Mouse (Mus musculus): ENCODE measurements around the gene Myh7. TPM values are rescaled to one million over a fixed set of nuclear protein-coding genes. Genes with fewer than 3 reads are reported as not detected.
A peak's percentile ranks its signal among the peaks of the same experiment; 100 is the strongest.
"Not testable (repeated sequence)": the region's sequence is repeated elsewhere in the genome, so short reads cannot be mapped to it uniquely, and the experiment has no call there.

Gene Myh7
- polyA plus RNA-seq, 1 experiment from 2014 or later = 3.3 TPM

DNA sequence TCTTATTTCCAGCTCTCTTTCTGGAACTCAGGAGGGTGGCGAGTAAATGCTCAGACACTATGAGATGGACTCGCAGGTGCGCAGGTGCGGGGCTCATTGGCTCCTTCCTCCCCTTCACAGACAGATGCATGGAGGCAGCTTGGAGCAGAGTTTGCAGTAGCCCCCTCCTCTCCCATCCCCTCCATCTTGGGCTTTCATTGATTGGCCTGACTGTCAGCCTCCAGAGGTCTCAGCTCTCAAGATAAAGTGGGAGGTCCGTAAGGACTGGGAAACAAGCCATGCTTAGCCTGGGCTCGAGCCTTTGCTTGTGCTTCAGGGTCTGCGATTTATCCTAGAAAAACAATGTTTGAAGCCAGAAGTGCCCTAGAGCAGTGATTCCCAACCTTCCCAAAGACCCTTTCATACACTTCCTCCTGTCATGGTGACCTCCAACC lies 8.3 kb upstream of the Myh7 start:
- Histone ChIP-seq H3K4me1 (0 out of 2 replicates have a peak, but pooled peaks cover 11% of the 10 kb centered on the region), H3K4me3 (no peak overlapping the region), H3K9ac (no peak overlapping the region), H3K9me3 (no peaks in the 10 kb centered on the region), H3K36me3 (no peaks in the 10 kb centered on the region), H3K27me3 (no peaks in the 10 kb centered on the region), H3K27ac (no peak overlapping the region), H3K4me2 (no peak overlapping the region)
- no peak for ATAC-seq (ENCODE audit: insufficient number of reproducible peaks, insufficient read depth, low FRiP score, low TSS enrichment, low read depth)
- WGBS = 68% methylated on average over 7 of the region's 7 CpGs

GRCm38 (mm10) chr14:55001938-55002686 lies 7.7 kb upstream of the Myh7 start:
- H3K4me2 ChIP-seq = no peak overlapping the region
- H3K36me3 ChIP-seq = no peaks in the 10 kb centered on the region
- H3K27ac ChIP-seq = no peak overlapping the region
- no peaks in the 10 kb centered on the region for H3K9me3 ChIP-seq
- no peaks in the 10 kb centered on the region for H3K27me3 ChIP-seq
- H3K9ac ChIP-seq = no peak overlapping the region
- no peak overlapping the region for H3K4me3 ChIP-seq
- no peak for ATAC-seq (ENCODE audit: insufficient number of reproducible peaks, insufficient read depth, low FRiP score, low TSS enrichment, low read depth)
- peaks cover 13% of the 10 kb centered on the region; the same call in 1 of the 2 replicates for H3K4me1 ChIP-seq
- 41% methylated on average over 12 of the region's 12 CpGs for WGBS

- no peak overlapping the region for H3K27ac ChIP-seq
- H3K9me3 ChIP-seq = no peaks in the 10 kb centered on the region
- no peak overlapping the region for H3K9ac ChIP-seq
- H3K36me3 ChIP-seq = no peaks in the 10 kb centered on the region
- H3K27me3 ChIP-seq = no peaks in the 10 kb centered on the region
- no peak for ATAC-seq (ENCODE audit: insufficient number of reproducible peaks, insufficient read depth, low FRiP score, low TSS enrichment, low read depth)
- no peak overlapping the region for H3K4me3 ChIP-seq
- H3K4me1 ChIP-seq = peaks cover 19% of the 10 kb centered on the region
- WGBS = 87% methylated on average over 2 of the region's 2 CpGs
- H3K4me2 ChIP-seq = no peak overlapping the region
These were observed 7.0 kb upstream of the Myh7 start for GRCm38 (mm10) chr14:55001446-55001845.

DNA sequence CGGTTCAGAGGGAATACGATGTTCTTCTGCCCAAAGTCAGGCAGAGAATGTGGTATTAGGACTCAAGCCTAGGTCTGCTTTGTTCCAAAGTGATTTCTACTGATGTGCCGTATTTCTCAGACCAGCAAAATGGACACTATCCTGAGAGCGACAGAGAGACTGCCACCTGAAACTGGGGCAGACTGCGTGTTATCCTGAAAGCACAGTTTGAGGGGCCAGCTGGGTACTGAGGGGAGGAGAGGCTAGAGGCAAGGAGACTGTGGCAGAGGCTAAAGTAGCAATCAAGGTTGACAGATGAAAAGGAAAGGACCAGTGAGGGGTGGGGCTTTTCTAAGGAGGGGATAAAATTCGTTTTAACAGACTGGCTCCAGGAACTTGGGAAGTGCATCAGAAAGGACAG lies 6.4 kb upstream of the Myh7 start:
- no peaks in the 10 kb centered on the region for H3K27me3 ChIP-seq
- H3K4me3 ChIP-seq = no peak overlapping the region
- 81% methylated on average over 6 of the region's 6 CpGs for WGBS
- no peaks in the 10 kb centered on the region for H3K9me3 ChIP-seq
- H3K4me2 ChIP-seq = no peak overlapping the region
- H3K27ac ChIP-seq = no peak overlapping the region
- no peak overlapping the region for H3K9ac ChIP-seq
- no peaks in the 10 kb centered on the region for H3K36me3 ChIP-seq
- peaks cover 20% of the 10 kb centered on the region for H3K4me1 ChIP-seq
- no peak for ATAC-seq (ENCODE audit: insufficient number of reproducible peaks, insufficient read depth, low FRiP score, low TSS enrichment, low read depth)

DNA sequence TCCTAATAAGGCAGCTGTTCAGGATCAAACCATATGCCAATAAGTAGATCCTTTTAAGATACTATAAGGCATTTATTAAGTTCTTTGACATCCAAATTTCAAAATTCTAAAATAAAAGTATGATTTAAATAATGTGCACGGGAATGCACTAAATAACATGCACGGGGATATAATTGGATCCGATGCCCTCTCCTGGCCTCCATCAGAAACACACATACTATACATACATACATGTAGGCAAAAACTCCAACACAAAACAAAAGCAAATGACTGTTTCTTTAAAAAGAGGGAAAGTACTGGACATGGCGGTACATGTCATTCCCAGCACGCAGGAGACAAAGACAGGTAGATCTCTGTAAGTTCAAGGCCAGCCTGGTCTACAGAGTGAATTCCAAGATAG lies 5.4 kb upstream of the Myh7 start:
- not testable (repeated sequence) for H3K4me2 ChIP-seq; H3K36me3 ChIP-seq; H3K9ac ChIP-seq; ATAC-seq (ENCODE audit: insufficient number of reproducible peaks, insufficient read depth, low FRiP score, low TSS enrichment, low read depth); H3K27ac ChIP-seq; H3K9me3 ChIP-seq; H3K4me3 ChIP-seq; H3K27me3 ChIP-seq
- 81% methylated on average over 5 of the region's 5 CpGs for whole genome bisulfite sequencing
- peaks cover 29% of the 10 kb centered on the region for H3K4me1 ChIP-seq

GRCm38 (mm10) chr14:54998680-54999079 lies 4.3 kb upstream of the Myh7 start:
- Histone ChIP-seq H3K27ac (no peak overlapping the region), H3K36me3 (no peaks in the 10 kb centered on the region), H3K4me2 (no peak overlapping the region), H3K4me1 (peaks cover 32% of the 10 kb centered on the region), H3K4me3 (no peak overlapping the region), H3K27me3 (no peaks in the 10 kb centered on the region), H3K9me3 (no peaks in the 10 kb centered on the region), H3K9ac (no peak overlapping the region)
- ATAC-seq (ENCODE audit: insufficient number of reproducible peaks, insufficient read depth, low FRiP score, low TSS enrichment, low read depth) = no peak

- Histone ChIP-seq H3K9ac (no peak overlapping the region), H3K36me3 (no peaks in the 10 kb centered on the region), H3K4me1 (peaks cover 28% of the 10 kb centered on the region), H3K4me2 (no peak overlapping the region), H3K27ac (no peak overlapping the region; the same call in 1 of the 2 replicates), H3K27me3 (no peaks in the 10 kb centered on the region), H3K9me3 (no peaks in the 10 kb centered on the region), H3K4me3 (no peak overlapping the region)
- ATAC-seq (ENCODE audit: insufficient number of reproducible peaks, insufficient read depth, low FRiP score, low TSS enrichment, low read depth) = no peak
- WGBS = 46% methylated on average over 4 of the region's 4 CpGs
These were observed 2.9 kb upstream of the Myh7 start for GRCm38 (mm10) chr14:54997297-54997696.

- H3K4me1 ChIP-seq = peaks cover 25% of the 10 kb centered on the region
- 0 out of 2 replicates have a peak, but pooled peaks have one; percentile 45 for ATAC-seq (ENCODE audit: insufficient number of reproducible peaks, insufficient read depth, low FRiP score, low TSS enrichment, low read depth)
These were observed 2.4 kb upstream of the Myh7 start for GRCm38 (mm10) chr14:54996793-54997192.

GRCm38 (mm10) chr14:54995457-54996138 lies 1.2 kb upstream of the Myh7 start:
- Histone ChIP-seq H3K27me3 (no peaks in the 10 kb centered on the region), H3K9ac (0 out of 2 replicates have a peak overlapping the region, but pooled peaks have one; percentile 40), H3K27ac (peak overlapping the region; percentile 48; the same call in 1 of the 2 replicates), H3K4me1 (peaks cover 25% of the 10 kb centered on the region), H3K9me3 (no peaks in the 10 kb centered on the region), H3K4me3 (no peak overlapping the region), H3K36me3 (no peaks in the 10 kb centered on the region), H3K4me2 (no peak overlapping the region)
- 31% methylated on average over 14 of the region's 14 CpGs for WGBS
- ATAC-seq (ENCODE audit: insufficient number of reproducible peaks, insufficient read depth, low FRiP score, low TSS enrichment, low read depth) = no peak

More at GRCm38 (mm10) chr14:54996793-54997192, 2.4 kb upstream of the Myh7 start:
- H3K9ac ChIP-seq = no peak overlapping the region
- H3K4me2 ChIP-seq = no peak overlapping the region
- H3K4me3 ChIP-seq = no peak overlapping the region
- no peaks in the 10 kb centered on the region for H3K27me3 ChIP-seq
- H3K9me3 ChIP-seq = no peaks in the 10 kb centered on the region
- 44% methylated on average over 9 of the region's 9 CpGs for WGBS
- H3K27ac ChIP-seq = peak overlapping the region; percentile 33; the same call in 1 of the 2 replicates
- no peaks in the 10 kb centered on the region for H3K36me3 ChIP-seq

GRCm38 (mm10) chr14:54994869-54995186 lies 402 bp upstream of the Myh7 start:
- Histone ChIP-seq H3K27ac (0 out of 2 replicates have a peak overlapping the region, but pooled peaks have one; percentile 22), H3K4me2 (no peak overlapping the region), H3K9me3 (no peaks in the 10 kb centered on the region), H3K4me3 (no peak overlapping the region), H3K4me1 (peaks cover 25% of the 10 kb centered on the region), H3K36me3 (no peaks in the 10 kb centered on the region), H3K27me3 (no peaks in the 10 kb centered on the region), H3K9ac (no peak overlapping the region)
- ATAC-seq (ENCODE audit: insufficient number of reproducible peaks, insufficient read depth, low FRiP score, low TSS enrichment, low read depth) = no peak

DNA sequence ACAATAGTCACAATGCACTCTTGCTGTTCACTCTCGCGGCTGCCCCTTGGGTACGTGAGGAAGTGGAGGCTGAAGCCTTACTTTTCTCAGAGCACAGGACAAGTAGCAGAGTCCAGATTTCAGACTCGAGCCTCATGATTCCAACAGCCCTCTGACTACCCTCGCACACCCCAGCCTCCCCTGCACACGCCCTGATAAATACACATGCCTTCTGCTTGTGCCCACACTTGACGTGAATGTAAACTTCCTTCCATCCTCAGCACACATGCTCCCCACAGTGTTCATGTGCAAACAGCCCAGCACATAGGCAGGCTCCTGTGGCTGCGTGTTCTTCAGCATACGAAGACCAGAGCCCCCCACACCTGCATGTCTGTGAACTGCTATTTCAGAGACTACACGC lies 790 bp downstream of the Myh7 start:
- no peak for ATAC-seq (ENCODE audit: insufficient number of reproducible peaks, insufficient read depth, low FRiP score, low TSS enrichment, low read depth)
- Histone ChIP-seq H3K4me3 (no peak overlapping the region), H3K4me1 (peaks cover 25% of the 10 kb centered on the region), H3K27me3 (no peaks in the 10 kb centered on the region), H3K27ac (no peak overlapping the region), H3K36me3 (no peaks in the 10 kb centered on the region), H3K9ac (no peak overlapping the region), H3K4me2 (no peak overlapping the region), H3K9me3 (no peaks in the 10 kb centered on the region)
- whole genome bisulfite sequencing = 65% methylated on average over 10 of the region's 10 CpGs

GRCm38 (mm10) chr14:54992196-54992595 lies 2.2 kb downstream of the Myh7 start:
- ATAC-seq (ENCODE audit: insufficient number of reproducible peaks, insufficient read depth, low FRiP score, low TSS enrichment, low read depth) = no peak
- WGBS = 93% methylated on average over 10 of the region's 10 CpGs
- no peak overlapping the region for H3K27ac ChIP-seq
- H3K9ac ChIP-seq = no peak overlapping the region
- H3K4me3 ChIP-seq = no peak overlapping the region
- H3K36me3 ChIP-seq = no peaks in the 10 kb centered on the region
- peaks cover 24% of the 10 kb centered on the region for H3K4me1 ChIP-seq
- no peak overlapping the region for H3K4me2 ChIP-seq
- no peaks in the 10 kb centered on the region for H3K27me3 ChIP-seq
- no peaks in the 10 kb centered on the region for H3K9me3 ChIP-seq

Data from embryonic facial prominence, embryonic 13.5 days (tissue).